Comparison of ENCODE assay signal across 8 mouse cellular contexts in genomic region chr3:18624381-18625145, GRCm38 (mm10).
DNase-seq lines count a peak whose midpoint lies in the region; TF ChIP-seq lines count a peak whose summit lies in the region.

No protein-coding gene starts in this region.

- no peak for TF ChIP-seq CTCF in lung, adult 2 months (IDR thresholded peaks at IDR 0.05; ENCODE audit: insufficient read depth, low read length)

- H3K4me3 ChIP-seq in lung, adult 2 months (replicated peaks; ENCODE audit: extremely low read depth, low read depth, low read length) = peak overlapping the region; percentile 27

- no peak for TF ChIP-seq POLR2A in lung, adult 2 months (IDR thresholded peaks at IDR 0.05; ENCODE audit: borderline replicate concordance, extremely low read depth, low read depth, low read length)

- peak; percentile 8 for DNase-seq in cerebellum, adult 8-10 months
- no peak for DNase-seq in cerebellum, adult 11-12 months
- peak; percentile 9 to 25 for DNase-seq in cerebellum, postnatal 36 days
- peak; percentile 54 for DNase-seq in heart, adult 8-10 months (ENCODE audit: low spot score)
- DNase-seq in kidney, adult 8-10 months = peak; percentile 44 to 48
- DNase-seq in lung, adult 2 months = peak; percentile 17
- peak; percentile 17 for DNase-seq in ovary, postnatal 14 days (ENCODE audit: low spot score)
- no peak for DNase-seq in c-Kit-positive CD71-positive TER-119-positive erythroid progenitor cells, embryonic 14.5 days (ENCODE audit: low spot score)

- 6% methylated on average over 10 of the region's 10 CpGs for WGBS in lung, adult 2 months

- H3K4me1 ChIP-seq in lung, adult 2 months (ENCODE audit: control insufficient read depth, insufficient read depth, low read length) = peaks cover 11% of the 10 kb centered on the region

Comparison
In these comparisons a context has a peak if more than half of its experiments do, and no peak if none do; other contexts are left out.
1. DNase-seq: peak in cerebellum, adult 8-10 months (single experiment), cerebellum, postnatal 36 days (2 of 2), heart, adult 8-10 months (single experiment), kidney, adult 8-10 months (2 of 2), lung, adult 2 months (single experiment) and ovary, postnatal 14 days (single experiment); none in cerebellum, adult 11-12 months (single experiment) and c-Kit-positive CD71-positive TER-119-positive erythroid progenitor cells, embryonic 14.5 days (single experiment).